Mouse (Mus musculus) MEL (cell line): ENCODE results near the gene St3gal2. TPM values are rescaled to one million over a fixed set of nuclear protein-coding genes. Genes with fewer than 3 reads are reported as not detected.
"Not testable (repeated sequence)": the region's sequence is repeated elsewhere in the genome, so short reads cannot be mapped to it uniquely, and the experiment has no call there.

Experiments used
- DNase-seq: peaks from one replicate; pipeline ENCODE4 v3.0.0; 2011; ENCODE audit warnings: low read depth, low spot score
- H3K27ac ChIP-seq: 2 replicates; pipeline ENCODE4 v1.5.1; 2012; ENCODE audit warnings: low read depth, mild to moderate bottlenecking, control low read depth, low read length, moderate library complexity; ENCODE audit not compliant: control insufficient read depth
- H3K27me3 ChIP-seq, 2 experiments: fragments of 150-350 bp in 1 of 2; sonication (generic) in 1 of 2; 2 replicates each; pipeline ENCODE4 v1.6.1; 2012; ENCODE audit warnings: low read length in 2 of 2, mild to moderate bottlenecking in 2 of 2, improper control_type of control experiment in 1 of 2, moderate library complexity in 1 of 2; ENCODE audit not compliant: insufficient read depth in 2 of 2, control insufficient read depth in 1 of 2
- H3K36me3 ChIP-seq, 2 experiments: 2 replicates each; pipeline ENCODE4 v1.6.1; 2012 to 2014; ENCODE audit warnings: low read length in 2 of 2, improper control_type of control experiment in 1 of 2, inconsistent platforms in 1 of 2, mild to moderate bottlenecking in 1 of 2; ENCODE audit not compliant: insufficient read depth in 2 of 2, control insufficient read depth in 1 of 2
- H3K4me1 ChIP-seq, 2 experiments: fragments of 150-350 bp in 1 of 2; sonication (generic) in 1 of 2; 2 replicates each; pipeline ENCODE4 v1.6.1; 2012; ENCODE audit warnings: low read length in 2 of 2, improper control_type of control experiment in 1 of 2, mild to moderate bottlenecking in 1 of 2; ENCODE audit not compliant: insufficient read depth in 2 of 2, control insufficient read depth in 1 of 2
- H3K4me3 ChIP-seq, 2 experiments: fragments of 150-350 bp in 1 of 2; sonication (generic) in 1 of 2; 2 replicates each; pipeline ENCODE4 v1.5.1; 2012; ENCODE audit warnings: low read depth in 2 of 2, low read length in 2 of 2, mild to moderate bottlenecking in 2 of 2, moderate library complexity in 2 of 2, control low read depth in 1 of 2, improper control_type of control experiment in 1 of 2; ENCODE audit not compliant: control insufficient read depth in 1 of 2, insufficient read depth in 1 of 2
- H3K79me2 ChIP-seq: 2 replicates; pipeline ENCODE4 v1.6.1; 2012; ENCODE audit warnings: mild to moderate bottlenecking, low read length, moderate library complexity; ENCODE audit not compliant: control insufficient read depth, poor library complexity, insufficient read depth
- H3K9ac ChIP-seq: 2 replicates; pipeline ENCODE4 v1.6.1; 2012; ENCODE audit warnings: low read depth, mild to moderate bottlenecking, control low read depth, low read length, moderate library complexity; ENCODE audit not compliant: control insufficient read depth, poor library complexity, severe bottlenecking
- H3K9me3 ChIP-seq: fragments of 150-350 bp; sonication (generic); replicated peaks from 2 replicates; pipeline ENCODE4 v1.6.1; 2012; ENCODE audit warnings: mild to moderate bottlenecking, low read length, improper control_type of control experiment, moderate library complexity; ENCODE audit not compliant: insufficient read depth
- BHLHE40 ChIP-seq: IDR thresholded peaks from 2 replicates; pipeline ENCODE4 v1.6.1; 2012; ENCODE audit warnings: low read depth, mild to moderate bottlenecking, inconsistent platforms, low read length, improper control_type of control experiment, borderline replicate concordance
- CHD1 ChIP-seq: IDR thresholded peaks from 2 replicates; pipeline ENCODE4 v1.6.1; 2012; ENCODE audit warnings: low read depth, mild to moderate bottlenecking, inconsistent platforms, low read length, improper control_type of control experiment
- CHD2 ChIP-seq: IDR thresholded peaks from 2 replicates; pipeline ENCODE4 v1.6.1; 2011; ENCODE audit warnings: low read length, improper control_type of control experiment
- CTCF ChIP-seq, 3 experiments: IDR thresholded peaks in 2 of 3; conservative IDR thresholded peaks in 1 of 3; 2 replicates each; pipeline ENCODE4 v1.5.1; 2011 to 2012; ENCODE audit warnings: low read length in 3 of 3, low read depth in 2 of 3, mild to moderate bottlenecking in 2 of 3, improper control_type of control experiment in 1 of 3, inconsistent platforms in 1 of 3, mixed read lengths in 1 of 3, moderate library complexity in 1 of 3; ENCODE audit not compliant: control insufficient read depth in 1 of 3, insufficient read depth in 1 of 3, poor library complexity in 1 of 3, severe bottlenecking in 1 of 3
- E2F4 ChIP-seq: IDR thresholded peaks from 2 replicates; pipeline ENCODE4 v1.6.1; 2011; ENCODE audit warnings: low read depth, low read length, improper control_type of control experiment, borderline replicate concordance
- ELF1 ChIP-seq: IDR thresholded peaks from 2 replicates; pipeline ENCODE4 v1.6.1; 2014; ENCODE audit warnings: low read depth, mild to moderate bottlenecking, inconsistent platforms, low read length, improper control_type of control experiment, moderate library complexity
- EP300 ChIP-seq, 2 experiments: IDR thresholded peaks; 2 replicates each; pipeline ENCODE4 v1.6.1; 2011; ENCODE audit warnings: improper control_type of control experiment in 2 of 2, low read length in 2 of 2, low read depth in 1 of 2, mild to moderate bottlenecking in 1 of 2
- GABPA ChIP-seq: IDR thresholded peaks from 2 replicates; pipeline ENCODE4 v1.6.1; 2012; ENCODE audit warnings: low read depth, mild to moderate bottlenecking, inconsistent platforms, low read length, improper control_type of control experiment, moderate library complexity
- GATA1 ChIP-seq: IDR thresholded peaks from 2 replicates; pipeline ENCODE4 v1.6.1; 2011; ENCODE audit warnings: low read depth, low read length, improper control_type of control experiment
- KAT2A ChIP-seq: conservative IDR thresholded peaks from 2 replicates; pipeline ENCODE4 v1.6.1; 2012; ENCODE audit warnings: low read depth, low read length, improper control_type of control experiment, inconsistent platforms
- MXI1 ChIP-seq: IDR thresholded peaks from 2 replicates; pipeline ENCODE4 v1.6.1; 2011; ENCODE audit warnings: mild to moderate bottlenecking, low read depth, low read length, improper control_type of control experiment
- MYB ChIP-seq: IDR thresholded peaks from 2 replicates; pipeline ENCODE4 v1.6.1; 2011; ENCODE audit warnings: mild to moderate bottlenecking, low read depth, low read length, improper control_type of control experiment
- MYC ChIP-seq: IDR thresholded peaks from 2 replicates; pipeline ENCODE4 v1.6.1; 2011; ENCODE audit warnings: low read depth, mild to moderate bottlenecking, low read length, improper control_type of control experiment, moderate library complexity
- NELFE ChIP-seq: IDR thresholded peaks from 2 replicates; pipeline ENCODE4 v1.6.1; 2011; ENCODE audit warnings: low read depth, low read length, improper control_type of control experiment
- NRF1 ChIP-seq: IDR thresholded peaks from 2 replicates; pipeline ENCODE4 v1.6.1; 2014; ENCODE audit warnings: low read depth, mild to moderate bottlenecking, inconsistent platforms, low read length, improper control_type of control experiment, moderate library complexity; ENCODE audit not compliant: poor library complexity, insufficient read depth, severe bottlenecking
- POLR2AphosphoS2 ChIP-seq: IDR thresholded peaks from 2 replicates; pipeline ENCODE4 v1.6.1; 2011; ENCODE audit warnings: low read length, improper control_type of control experiment
- POLR2AphosphoS5 ChIP-seq: IDR thresholded peaks from 2 replicates; pipeline ENCODE4 v1.6.1; 2012; ENCODE audit warnings: low read depth, borderline replicate concordance, mild to moderate bottlenecking, inconsistent platforms, low read length, moderate library complexity, mixed read lengths
- RAD21 ChIP-seq: IDR thresholded peaks from 2 replicates; pipeline ENCODE4 v1.6.1; 2011; ENCODE audit warnings: mild to moderate bottlenecking, low read depth, low read length, improper control_type of control experiment
- RCOR1 ChIP-seq: IDR thresholded peaks from 2 replicates; pipeline ENCODE4 v1.6.1; 2012; ENCODE audit warnings: low read depth, mild to moderate bottlenecking, inconsistent platforms, low read length, improper control_type of control experiment
- TAL1 ChIP-seq: IDR thresholded peaks from 2 replicates; pipeline ENCODE4 v1.6.1; 2012; ENCODE audit warnings: mild to moderate bottlenecking, inconsistent platforms, low read length, moderate library complexity, mixed read lengths
- TBP ChIP-seq: IDR thresholded peaks from 2 replicates; pipeline ENCODE4 v1.8.0; 2011; ENCODE audit warnings: low read depth, low read length, improper control_type of control experiment
- TCF12 ChIP-seq: IDR thresholded peaks from 2 replicates; pipeline ENCODE4 v1.6.1; 2014; ENCODE audit warnings: low read depth, mild to moderate bottlenecking, inconsistent platforms, low read length, improper control_type of control experiment, moderate library complexity
- USF2 ChIP-seq, 2 experiments: IDR thresholded peaks; 2 replicates each; pipeline ENCODE4 v1.6.1; 2011 to 2012; ENCODE audit warnings: improper control_type of control experiment in 2 of 2, low read length in 2 of 2, borderline replicate concordance in 1 of 2, inconsistent platforms in 1 of 2, low read depth in 1 of 2, mild to moderate bottlenecking in 1 of 2; ENCODE audit not compliant: insufficient read depth in 1 of 2
- ZC3H11A ChIP-seq: IDR thresholded peaks from 2 replicates; pipeline ENCODE4 v1.6.1; 2012; ENCODE audit warnings: low read depth, mild to moderate bottlenecking, inconsistent platforms, low read length, improper control_type of control experiment
- ZMIZ1 ChIP-seq: IDR thresholded peaks from 2 replicates; pipeline ENCODE4 v1.6.1; 2012; ENCODE audit warnings: low read depth, mild to moderate bottlenecking, inconsistent platforms, low read length, improper control_type of control experiment, moderate library complexity
- ZNF384 ChIP-seq: IDR thresholded peaks from 2 replicates; pipeline ENCODE4 v1.6.1; 2012; ENCODE audit warnings: low read depth, mild to moderate bottlenecking, inconsistent platforms, low read length, improper control_type of control experiment
- polyA plus RNA-seq, 2 experiments: library from polyadenylated mRNA; stranded (reverse) in 1 of 2; unstranded in 1 of 2; fragments of >175 nt in 1 of 2; fragments of >200 nt in 1 of 2; gene quantifications; 2 replicates each; pipeline versions ENCODE4 v1.2.1 to v1.2.4; 2012; ENCODE audit warnings: low replicate concordance in 2 of 2, low read depth in 1 of 2; ENCODE audit not compliant: insufficient read length in 2 of 2, insufficient read depth in 1 of 2, missing spikeins in 1 of 2
- total RNA-seq: library from RNA; depleted of rRNA; stranded (reverse); fragments of 300-350 nt; gene quantifications from 2 replicates; pipeline ENCODE4 v1.2.3, GENCODE M21; 2012

The St3gal2 gene
- total and polyA plus RNA-seq, 3 experiments = 5.2 to 18.0 TPM; not detected in 1

- TF ChIP-seq USF2 (IDR thresholded peaks at IDR 0.05; ENCODE audit: borderline replicate concordance in 1 of 2, insufficient read depth in 1 of 2, low read depth in 1 of 2, low read length in 2 of 2) (no peak), EP300 (IDR thresholded peaks at IDR 0.05; ENCODE audit: low read depth in 1 of 2, low read length in 2 of 2) (peak; percentile 99), MYC (peak; percentile 66; the same call in 1 of the 2 replicates)
These were observed 9.3 kb downstream of the St3gal2 start (continued) for GRCm38 (mm10) chr8:110929066-110929465.

DNA sequence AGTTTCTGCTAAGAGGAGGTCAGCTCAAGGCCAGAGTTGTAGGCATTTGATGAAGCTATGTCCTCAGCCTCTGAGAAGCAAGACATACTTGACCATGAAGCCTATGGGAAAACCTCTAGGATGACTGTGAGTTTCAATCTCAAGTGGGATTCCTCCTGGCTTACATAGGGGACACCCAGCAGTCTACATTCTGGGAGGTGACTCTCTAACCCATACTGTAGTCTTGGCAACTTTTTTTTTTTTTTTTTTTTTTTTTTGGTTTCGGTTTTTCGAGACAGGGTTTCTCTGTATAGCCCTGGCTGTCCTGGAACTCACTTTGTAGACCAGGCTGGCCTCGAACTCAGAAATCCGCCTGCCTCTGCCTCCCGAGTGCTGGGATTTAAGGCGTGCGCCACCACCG is 9.9 kb downstream of the St3gal2 start:
- peak overlapping the region; percentile 97 for H3K27ac ChIP-seq
- peak; percentile 90 for TF ChIP-seq ZNF384
- H3K4me1 ChIP-seq = peaks cover 41 to 67% of the 10 kb centered on the region in 2 experiments
- not testable (repeated sequence) for H3K9me3 ChIP-seq, H3K79me2 ChIP-seq, H3K27me3 ChIP-seq, DNase-seq
- H3K9ac ChIP-seq = peak overlapping the region; percentile 32
- peak overlapping the region in 1 of 2 experiments; percentile 17; a peak in 2 of 4 replicates for H3K4me3 ChIP-seq
- H3K36me3 ChIP-seq = peaks cover 0 to 57% of the 10 kb centered on the region in 2 experiments; a peak in 2 of 4 replicates

- H3K4me3 ChIP-seq = peak overlapping the region; percentile 35 to 49
- peaks cover 41 to 72% of the 10 kb centered on the region in 2 experiments for H3K4me1 ChIP-seq
- no peaks in the 10 kb centered on the region for H3K79me2 ChIP-seq
- H3K36me3 ChIP-seq = peaks cover 0 to 59% of the 10 kb centered on the region in 2 experiments; a peak in 2 of 4 replicates
- peak overlapping the region; percentile 57 for H3K9ac ChIP-seq
- H3K27me3 ChIP-seq = no peaks in the 10 kb centered on the region
- peak overlapping the region; percentile 92 for H3K27ac ChIP-seq
- peak; percentile 88 for DNase-seq
- H3K9me3 ChIP-seq = no peaks in the 10 kb centered on the region
- TF ChIP-seq BHLHE40 (no peak), GABPA (no peak), NRF1 (no peak), POLR2AphosphoS2 (no peak), GATA1 (peak; percentile 53), KAT2A (0 out of 2 replicates have a peak, but pooled peaks have one; percentile 23), NELFE (0 out of 2 replicates have a peak, but pooled peaks have one; percentile 30), CHD2 (no peak), RAD21 (no peak), MYC (no peak), RCOR1 (no peak), CTCF (IDR thresholded peaks at IDR 0.05 in 2 of 3, conservative IDR thresholded peaks at IDR 0.05 in 1 of 3; ENCODE audit: control insufficient read depth in 1 of 3, insufficient read depth in 1 of 3, low read depth in 2 of 3, low read length in 3 of 3, poor library complexity in 1 of 3, severe bottlenecking in 1 of 3) (no peak), E2F4 (no peak), POLR2AphosphoS5 (no peak), TCF12 (peak; percentile 74), TAL1 (peak; percentile 68), ELF1 (no peak), MYB (0 out of 2 replicates have a peak, but pooled peaks have one; percentile 34), ZMIZ1 (peak; percentile 46; the same call in 1 of the 2 replicates), EP300 (IDR thresholded peaks at IDR 0.05; ENCODE audit: low read depth in 1 of 2, low read length in 2 of 2) (peak; percentile 64 to 71), ZC3H11A (no peak), ZNF384 (peak; percentile 38; the same call in 1 of the 2 replicates), TBP (peak; percentile 71), MXI1 (no peak; the same call in 1 of the 2 replicates), USF2 (IDR thresholded peaks at IDR 0.05; ENCODE audit: borderline replicate concordance in 1 of 2, insufficient read depth in 1 of 2, low read depth in 1 of 2, low read length in 2 of 2) (no peak), CHD1 (no peak; the same call in 1 of the 2 replicates)
These were observed 11.6 kb downstream of the St3gal2 start for GRCm38 (mm10) chr8:110931176-110931939.
